Mouse (Mus musculus) small intestine, adult 2 months (tissue): ENCODE measurements around the gene Cdca7.

Experiments
- CTCF ChIP-seq: fragments of 200-500 bp; IDR thresholded peaks from 2 replicates; pipeline ENCODE4 v1.5.1; 2012; ENCODE audit warnings: low read depth, mild to moderate bottlenecking, control low read depth, inconsistent platforms, low read length, moderate library complexity, mixed read lengths; ENCODE audit not compliant: insufficient replicate concordance, insufficient read length; ENCODE audit errors: extremely low read depth
- POLR2A ChIP-seq: fragments of 200-500 bp; IDR thresholded peaks from 2 replicates; pipeline ENCODE4 v1.6.1; 2012; ENCODE audit warnings: low read depth, mild to moderate bottlenecking, control low read depth, inconsistent platforms, low read length, moderate library complexity

DNA sequence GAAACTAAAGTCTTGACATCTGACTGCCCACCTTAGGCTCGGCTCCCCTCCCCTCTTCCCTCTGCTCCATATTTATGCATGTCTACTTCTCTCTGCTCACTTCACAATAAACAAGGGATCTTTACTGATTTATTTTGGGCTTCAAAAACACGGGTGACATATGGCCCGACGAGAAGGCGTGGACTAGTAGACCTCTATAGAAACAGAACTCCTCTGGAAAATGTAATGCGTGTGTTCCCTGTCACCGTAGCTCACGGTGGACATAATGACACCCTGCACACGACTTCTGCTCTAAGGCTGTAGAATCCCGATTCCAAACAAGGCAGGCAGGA is 53.0 kb downstream of the Cdca7 start:
- TF ChIP-seq CTCF (no peak), POLR2A (no peak)
